Mouse (Mus musculus) spleen, adult 12 weeks (tissue): ENCODE measurements around the gene Tmem129.

ENCODE experiments used
- DNase-seq: peaks from one replicate; pipeline ENCODE4 v3.0.0; 2022; ENCODE audit warnings: low spot score

Tmem129 gene

DNA sequence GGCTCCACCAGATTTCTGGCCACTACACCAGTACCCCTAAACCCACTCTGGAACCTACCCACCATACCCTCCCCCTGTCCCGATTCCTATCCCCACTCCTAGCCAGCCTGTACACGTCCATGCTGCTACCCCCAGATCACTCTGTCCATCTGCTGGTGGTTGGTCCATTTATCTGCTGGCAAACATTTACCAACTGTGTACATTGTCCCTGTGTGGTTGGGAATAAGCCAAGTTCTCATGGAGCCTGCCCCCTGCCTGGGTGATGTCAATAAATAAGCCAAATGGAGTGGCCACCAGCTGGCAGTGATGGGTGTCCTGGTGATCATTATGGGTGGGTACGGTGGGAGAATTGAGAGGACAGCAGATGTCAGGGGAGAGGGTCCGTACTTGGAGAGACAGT lies 28.9 kb upstream of the Tmem129 start:
- DNase-seq: no peak

DNA sequence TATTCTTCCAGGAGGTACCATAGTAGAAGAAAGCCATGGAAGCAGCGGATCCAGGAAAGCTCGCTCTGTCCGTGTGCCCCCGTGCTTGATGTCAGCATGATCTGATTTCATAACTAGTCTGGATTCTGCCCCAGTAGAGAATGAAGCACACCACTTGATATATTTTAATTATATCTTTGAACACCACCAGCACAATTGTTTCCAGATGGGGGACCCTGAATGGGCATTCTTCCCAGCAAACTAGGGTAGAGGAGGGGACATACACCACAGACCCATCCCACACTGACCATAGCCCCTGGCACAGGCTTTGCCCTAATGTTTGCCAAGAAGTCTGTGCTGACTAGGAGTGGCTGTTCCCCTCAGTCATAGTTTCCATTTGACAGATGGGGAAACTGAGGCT lies 26.7 kb upstream of the Tmem129 start:
- DNase-seq: no peak

DNA sequence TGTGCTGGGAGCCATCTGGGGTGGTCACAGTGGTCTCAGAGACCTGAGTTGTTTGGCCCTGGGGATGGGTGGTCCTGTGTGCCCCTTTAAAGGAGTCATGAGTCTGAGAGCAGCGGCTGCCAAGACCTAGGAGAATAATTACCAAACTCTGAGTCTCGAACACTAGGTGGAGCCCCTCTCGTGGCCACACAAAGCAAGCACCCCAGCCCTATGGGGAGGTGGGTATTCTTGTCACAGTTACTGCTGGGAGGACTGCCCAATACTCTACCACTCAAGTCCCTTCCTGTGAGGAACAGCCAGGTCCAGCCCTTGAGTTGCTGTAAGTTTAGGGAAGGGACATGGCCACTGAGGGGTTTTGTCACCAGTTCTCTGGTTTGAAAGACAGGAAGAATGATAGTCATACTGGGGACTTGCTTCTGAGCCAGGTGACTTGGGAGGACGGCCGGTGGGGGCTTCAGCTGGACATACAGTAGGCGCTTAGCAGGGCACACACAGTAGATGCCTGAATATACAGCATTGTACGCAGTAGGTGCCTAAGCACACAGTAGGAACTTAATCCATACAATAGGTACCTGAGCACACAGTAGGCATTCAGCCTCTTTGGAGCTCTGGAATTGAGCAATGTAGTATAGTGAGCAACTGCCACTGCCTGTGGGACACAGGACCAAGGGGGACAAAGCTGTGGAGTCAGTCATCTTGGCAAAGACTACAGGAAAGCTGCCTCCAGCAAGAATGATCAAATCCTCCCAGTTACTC lies 25.9 kb upstream of the Tmem129 start:
- no peak for DNase-seq

DNA sequence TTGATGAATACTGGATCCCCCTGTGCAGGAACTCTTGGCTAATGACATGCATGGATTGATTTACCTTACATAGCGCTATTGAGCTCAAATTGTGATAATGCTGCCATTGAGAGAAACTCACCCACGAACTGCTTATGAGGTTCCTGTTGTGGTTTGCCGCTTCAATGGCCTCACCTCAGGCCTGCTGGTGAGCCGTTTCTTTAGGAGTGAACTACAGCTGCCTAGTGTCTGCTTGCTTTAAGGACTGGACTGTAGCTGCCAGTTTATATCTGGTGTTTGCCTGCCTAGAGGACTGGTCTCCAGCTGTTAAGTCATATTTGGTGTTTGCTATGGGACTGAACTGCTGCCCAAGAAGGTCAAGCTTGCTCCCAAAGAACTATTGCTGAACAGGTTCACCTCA lies 24.7 kb upstream of the Tmem129 start:
- no peak for DNase-seq

DNA sequence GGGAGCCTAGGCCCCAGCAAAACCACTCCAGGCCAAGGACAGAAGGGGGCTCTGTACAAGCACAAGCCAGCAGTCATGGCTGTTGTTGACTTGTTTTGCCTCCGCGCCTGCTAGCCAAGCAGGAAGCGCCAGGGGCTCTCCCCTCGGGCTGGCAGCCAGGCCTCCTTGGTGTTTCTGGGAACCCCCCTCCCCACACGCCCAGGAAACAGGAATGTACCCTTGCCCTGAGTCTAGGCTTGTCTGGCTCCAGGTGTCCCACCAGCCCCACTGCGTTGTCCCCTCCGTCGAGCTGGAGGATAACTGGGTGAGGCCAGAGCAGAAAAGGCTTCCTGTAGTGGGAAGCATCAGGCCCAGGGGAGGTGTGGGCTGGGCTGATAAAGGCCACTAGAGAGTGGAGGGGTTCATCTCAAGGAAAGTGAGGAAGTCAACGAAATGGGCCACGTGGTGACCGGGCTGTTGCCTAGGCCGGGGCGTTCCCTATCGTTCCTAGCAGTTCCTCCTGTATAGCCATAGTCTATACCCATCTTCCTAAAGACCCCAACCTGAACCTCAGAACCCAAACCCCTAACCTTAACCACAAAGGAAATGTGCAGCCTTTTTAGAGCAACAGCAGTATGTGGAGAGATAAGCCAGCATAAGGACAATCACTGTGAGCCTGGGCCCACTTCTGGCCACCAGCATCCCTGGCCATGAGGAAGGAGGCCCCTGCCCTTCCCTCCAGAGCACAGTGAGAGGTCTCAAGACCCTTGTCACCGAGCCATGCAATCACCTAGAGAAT lies 23.6 kb upstream of the Tmem129 start:
- no peak for DNase-seq

DNA sequence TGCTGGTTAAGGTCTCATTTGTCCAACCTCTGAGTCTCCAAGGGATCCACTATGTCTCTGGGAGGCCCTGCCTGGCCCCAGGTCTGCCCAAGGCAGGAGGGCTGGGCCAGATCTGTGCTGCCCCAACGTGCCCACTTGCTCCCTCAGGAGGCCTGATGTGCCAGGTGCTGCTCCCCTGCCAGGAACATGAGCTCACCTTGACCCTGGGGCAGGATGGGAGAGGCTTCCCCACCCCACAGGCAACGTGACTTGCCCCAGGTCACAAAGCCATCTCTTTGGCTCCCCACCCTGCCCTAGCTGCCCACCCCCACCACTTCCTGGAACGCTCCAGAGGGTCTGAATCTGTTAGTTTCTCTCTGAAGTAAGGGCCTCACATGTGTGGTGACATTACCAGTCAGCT lies 22.8 kb upstream of the Tmem129 start:
- DNase-seq: no peak

DNA sequence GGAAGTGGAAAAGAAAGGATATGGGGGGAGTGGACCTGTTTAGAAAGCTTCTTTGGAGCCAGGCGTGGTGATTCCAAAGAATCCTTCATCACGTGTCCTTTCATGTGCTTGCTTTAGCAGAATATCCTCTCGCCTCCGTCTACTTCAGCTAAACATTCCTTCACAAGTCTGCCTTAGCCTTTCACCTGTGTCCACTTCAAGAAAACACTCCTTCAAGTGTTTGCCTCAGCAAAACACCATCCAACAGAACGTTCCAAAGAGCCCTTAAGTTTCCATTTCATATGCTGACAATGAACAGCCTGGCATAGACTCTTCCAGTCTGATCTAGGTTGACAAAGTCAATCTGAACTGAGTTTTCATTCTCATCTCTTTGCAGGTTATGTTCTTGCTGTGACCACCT lies 20.0 kb upstream of the Tmem129 start:
- no peak for DNase-seq

DNA sequence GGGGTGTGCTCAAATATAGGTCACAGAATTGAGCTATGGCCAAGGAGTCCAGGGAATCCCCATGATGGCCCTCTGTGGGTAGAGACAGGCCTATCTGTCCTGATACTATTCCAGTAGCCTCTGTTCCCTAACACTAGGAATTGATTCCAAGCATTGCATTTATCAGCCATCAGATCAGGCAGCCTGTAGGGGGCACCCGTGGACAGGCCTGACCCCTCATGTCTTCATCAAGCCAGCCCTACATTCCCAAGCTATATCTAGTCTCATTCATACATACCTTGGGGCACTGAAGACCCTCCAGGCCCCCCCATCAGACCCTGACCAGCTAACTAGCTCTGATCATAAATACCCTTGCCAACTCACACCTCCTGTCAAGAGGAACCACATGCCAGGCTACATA lies 17.7 kb upstream of the Tmem129 start:
- no peak for DNase-seq

DNA sequence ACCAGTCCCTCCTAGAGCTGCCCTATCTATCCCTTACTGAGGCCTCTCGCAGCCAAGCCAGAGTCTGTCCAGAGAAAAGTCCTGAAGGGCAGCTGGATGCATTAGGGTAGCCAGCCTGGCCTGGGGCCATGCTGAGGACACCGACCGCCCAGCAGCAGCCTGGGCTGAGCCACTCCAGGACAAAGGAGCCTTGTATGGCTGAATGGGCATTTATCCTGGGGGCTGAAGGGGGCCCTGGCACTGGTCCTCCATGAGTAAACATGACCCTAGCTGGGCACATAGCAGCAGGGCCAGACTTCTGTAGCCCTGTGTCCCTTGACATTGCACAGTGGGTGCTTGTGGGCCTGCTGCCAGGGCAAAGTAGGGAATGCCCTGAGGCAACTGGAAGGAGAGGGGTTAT lies 16.2 kb upstream of the Tmem129 start:
- no peak for DNase-seq

DNA sequence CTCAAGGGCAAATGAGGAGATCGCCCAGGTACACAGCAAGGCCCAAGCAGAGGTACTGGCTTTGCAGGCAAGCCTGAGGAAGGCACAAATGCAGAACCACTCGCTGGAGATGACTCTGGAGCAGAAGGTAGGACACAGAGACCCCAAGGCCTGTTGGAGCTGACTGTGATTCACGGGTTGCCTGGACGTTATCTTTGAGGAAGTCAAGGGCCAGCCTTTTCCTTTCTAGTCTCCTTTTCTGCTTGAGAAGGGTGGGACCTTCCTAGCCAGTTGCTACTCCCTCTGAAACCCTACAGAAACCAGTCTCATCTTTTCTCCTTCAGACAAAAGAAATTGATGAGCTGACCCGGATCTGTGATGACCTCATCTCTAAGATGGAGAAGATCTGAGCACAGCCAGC lies 13.4 kb upstream of the Tmem129 start:
- no peak for DNase-seq

DNA sequence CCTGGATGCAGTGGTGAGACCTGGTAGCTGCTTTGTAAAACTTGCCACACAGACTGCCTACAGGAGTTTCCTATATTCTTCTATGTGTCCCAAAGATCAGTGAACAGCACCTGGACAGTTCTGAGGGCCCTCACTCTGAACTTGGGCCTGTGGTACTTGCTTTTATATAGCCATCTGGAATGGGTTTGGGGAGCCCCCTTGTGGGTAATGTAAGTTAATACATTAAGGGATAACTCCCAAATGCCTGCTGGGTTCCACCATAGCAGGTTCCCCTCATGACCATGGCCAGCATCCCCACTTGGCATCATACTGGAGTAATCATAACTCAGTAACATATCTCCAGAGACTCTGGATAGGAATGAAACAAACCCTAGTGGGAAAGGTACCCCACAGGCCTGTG lies 10.0 kb upstream of the Tmem129 start:
- DNase-seq: no peak

DNA sequence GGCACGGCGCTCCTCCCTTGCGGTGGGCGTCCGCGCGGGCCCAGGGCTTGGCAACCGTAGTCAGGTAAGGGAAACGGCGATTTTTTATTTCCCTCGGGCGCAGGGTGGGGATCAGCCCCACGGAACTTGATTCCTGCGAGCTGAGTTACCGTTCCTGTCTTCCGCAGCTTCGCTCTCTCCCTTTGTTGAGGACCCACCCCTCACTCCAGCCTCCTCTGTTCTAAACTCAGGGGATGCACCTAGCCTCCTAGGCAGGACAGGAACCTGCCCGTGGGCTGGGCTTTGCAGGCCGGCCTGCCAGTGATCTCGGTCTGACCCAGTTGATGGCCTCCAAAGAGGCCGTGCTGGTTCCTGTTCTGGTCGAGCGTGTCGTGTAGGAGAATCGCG lies 441 bp upstream of the Tmem129 start:
- DNase-seq: no peak

DNA sequence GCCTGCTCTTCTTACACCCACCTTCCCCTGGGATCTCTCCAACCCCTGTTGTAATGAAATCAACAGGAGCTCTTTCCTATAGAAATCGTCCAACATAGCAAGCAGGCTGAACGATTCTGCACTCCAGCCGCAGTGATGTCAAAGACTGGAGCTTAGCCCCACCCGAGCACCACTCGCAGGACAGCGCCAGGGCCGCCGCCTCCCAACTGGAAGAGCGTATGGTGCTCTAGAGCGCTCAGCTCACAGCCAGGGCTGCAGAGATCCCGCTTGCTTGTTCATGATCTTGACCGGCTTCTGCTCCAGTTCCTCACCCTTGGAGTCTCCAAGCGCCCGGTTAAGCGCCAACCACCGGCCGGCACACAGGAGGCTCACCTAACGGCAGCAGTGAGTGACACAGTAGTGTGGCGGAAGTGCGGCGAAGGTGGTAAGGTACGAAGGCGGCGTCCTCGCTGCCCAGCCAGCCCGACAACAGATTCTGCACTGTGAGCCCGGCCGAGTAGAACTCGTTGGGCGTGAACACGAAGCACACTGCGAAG lies 897 bp downstream of the Tmem129 start:
- no peak for DNase-seq

DNA sequence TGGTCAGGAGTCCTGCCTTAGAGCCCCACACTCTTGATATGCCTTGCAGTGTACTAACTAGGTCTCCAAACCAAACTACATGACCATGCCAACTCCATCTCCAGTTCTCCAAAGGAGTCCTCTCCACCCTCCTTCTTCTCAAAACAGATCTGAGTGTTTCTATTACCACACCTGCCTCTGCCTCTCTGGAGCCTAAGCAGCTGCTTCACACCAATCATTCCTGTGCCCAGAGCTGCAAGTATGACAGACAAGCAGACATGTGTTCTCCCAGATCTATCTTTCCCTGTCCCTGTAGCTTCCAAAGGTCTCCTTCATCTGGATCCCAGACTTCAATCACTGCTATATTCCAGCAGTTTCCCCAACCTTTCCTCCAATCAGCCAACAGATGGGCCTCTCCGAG lies 1.5 kb downstream of the Tmem129 start:
- no peak for DNase-seq

DNA sequence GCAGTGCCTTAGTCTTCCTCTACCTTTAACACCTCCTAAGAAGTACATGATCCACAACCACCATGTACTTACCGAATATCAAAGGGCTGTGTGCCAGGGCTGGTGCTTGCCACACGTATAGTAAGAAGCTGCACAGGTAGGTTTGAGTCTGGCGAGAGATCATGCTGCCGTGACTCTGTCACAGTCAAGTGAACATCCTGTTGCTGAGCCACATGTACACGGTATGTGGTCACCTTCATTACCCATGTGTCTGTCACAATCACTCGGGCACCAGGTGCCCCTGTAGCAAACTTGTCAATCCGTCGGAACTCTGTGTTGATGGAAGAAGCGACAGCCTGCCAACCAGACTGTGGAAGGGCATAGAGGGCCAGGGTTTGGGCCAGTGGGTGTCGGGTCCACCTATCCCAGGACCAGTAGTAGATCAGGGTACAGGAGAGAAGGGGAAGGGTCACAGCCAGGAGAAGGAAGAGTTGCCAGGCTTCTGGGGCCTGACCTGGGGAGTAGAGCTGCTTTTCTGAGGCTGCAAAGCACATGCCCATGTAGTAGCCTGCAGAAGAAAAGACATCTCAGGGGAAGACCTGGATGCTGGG lies 2.9 kb downstream of the Tmem129 start:
- DNase-seq: no peak

DNA sequence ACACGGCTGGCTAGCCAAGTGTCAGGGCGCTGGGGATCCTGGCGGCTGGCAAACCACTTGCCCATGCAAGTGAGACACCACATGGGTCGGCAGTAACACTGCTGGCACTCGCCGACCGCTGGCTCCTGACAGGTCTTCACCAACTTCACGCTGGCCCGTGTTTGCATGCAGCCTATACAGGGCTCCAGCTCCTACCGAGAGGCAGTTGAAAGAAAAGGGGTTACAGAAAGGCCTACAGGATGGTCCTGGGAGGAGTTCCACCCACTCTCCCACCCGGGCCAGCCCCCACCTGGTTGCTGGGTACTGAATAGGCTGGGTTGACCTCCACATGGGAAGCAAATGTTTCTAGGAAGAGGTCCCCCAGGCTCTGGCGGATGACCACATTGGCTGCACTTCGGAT lies 3.8 kb downstream of the Tmem129 start:
- DNase-seq: no peak

DNA sequence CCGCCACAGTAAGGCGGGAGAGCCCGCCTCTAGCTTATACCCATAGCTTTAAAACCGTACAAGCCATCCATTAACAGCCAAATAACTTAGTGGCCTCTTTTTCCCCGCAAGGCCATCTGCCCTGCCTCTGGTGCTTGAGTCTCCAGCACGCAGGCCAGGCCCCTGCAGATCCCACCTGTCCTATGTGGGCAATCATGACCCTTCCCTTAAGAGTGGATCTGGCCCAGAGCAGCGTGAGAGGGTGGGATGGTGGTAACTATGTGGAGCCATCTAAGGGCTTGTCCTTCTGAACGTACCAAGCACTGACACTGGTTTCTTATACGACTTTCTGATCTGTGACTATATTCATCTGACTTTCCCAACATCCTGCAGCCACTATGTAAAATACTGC lies 5.4 kb downstream of the Tmem129 start:
- DNase-seq: no peak

DNA sequence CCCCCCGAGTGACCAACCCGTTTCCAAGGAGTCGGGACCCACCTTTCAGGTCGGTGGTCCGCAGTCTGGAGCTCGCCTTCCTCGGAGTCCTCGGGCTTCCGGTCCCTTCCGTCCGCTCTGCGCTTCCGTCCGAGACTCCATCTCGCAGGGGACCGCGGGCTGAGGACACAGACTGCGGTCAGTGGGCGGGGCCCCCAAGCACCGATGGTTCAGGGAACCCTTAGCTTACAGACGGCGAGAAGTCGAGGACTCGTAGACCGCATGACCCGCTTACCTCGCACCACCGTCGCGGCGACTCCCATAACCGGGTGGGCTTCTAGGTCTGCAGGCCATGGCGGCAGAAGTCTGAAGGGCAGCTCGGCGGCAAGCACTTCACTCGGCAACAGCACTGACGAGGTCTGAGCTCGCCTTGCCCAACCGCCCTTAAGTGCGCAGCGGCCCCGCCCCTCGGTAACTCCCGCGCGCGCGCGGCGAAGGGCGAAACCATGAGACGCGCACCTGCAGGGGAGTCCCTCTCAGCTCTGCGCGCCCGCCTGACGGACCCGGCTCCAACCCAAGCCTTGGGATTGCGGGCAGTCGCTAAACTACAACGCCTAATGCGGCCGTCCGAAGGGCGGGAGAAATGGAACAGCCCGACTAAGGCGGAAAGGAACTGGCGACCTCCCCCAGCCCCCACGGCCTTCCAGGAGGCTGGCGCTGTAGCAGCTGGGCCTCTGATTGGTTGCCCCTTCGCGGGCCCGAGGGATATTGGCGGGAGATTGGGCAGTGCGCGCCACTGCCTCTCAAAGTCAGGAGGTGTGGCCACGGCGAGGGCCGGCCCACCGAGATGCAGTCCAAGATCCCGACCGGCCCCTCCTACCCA lies 6.1 kb downstream of the Tmem129 start, which contains the start of gene Slbp:
Gene Slbp (minus strand): TSS at position 654 of the 862 bp plus-strand sequence.
- DNase-seq: peak; percentile 95

DNA sequence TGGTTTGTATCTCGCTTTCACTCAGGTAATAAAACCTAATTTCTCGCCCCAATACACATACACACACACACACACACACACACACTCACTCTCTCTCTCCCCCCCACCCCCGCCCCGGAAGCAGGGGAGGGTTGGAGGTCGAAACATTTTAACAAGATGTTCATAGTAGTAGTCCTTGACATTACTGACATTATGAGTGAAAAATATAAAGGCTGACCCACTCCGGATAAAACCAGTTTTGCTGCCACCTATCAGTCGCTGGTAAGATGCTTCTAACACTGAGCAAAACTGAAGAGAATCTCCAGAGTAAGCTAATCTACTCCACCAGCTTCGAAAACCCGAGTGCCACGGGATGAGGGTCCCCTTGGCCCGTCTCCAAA lies 6.7 kb downstream of the Tmem129 start:
- DNase-seq: no peak

DNA sequence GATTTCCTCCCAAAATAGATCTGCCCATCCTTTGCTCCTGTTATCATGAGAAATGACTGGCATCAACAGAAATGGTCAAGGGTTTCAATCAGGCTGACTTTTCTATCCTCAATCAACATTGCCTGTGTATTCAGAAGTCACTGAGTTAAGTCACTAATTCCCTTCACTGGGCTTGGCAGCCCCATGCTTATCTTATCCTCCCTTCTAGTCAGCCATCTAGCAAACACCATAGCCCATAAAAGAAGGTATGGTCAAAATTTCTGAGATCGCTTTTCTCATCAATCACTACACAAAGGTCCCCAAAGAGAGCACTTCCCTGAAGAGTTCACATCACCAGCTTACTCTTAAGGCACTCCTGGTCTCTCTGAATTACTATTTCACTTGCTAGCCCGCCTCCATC lies 7.2 kb downstream of the Tmem129 start:
- DNase-seq: no peak

DNA sequence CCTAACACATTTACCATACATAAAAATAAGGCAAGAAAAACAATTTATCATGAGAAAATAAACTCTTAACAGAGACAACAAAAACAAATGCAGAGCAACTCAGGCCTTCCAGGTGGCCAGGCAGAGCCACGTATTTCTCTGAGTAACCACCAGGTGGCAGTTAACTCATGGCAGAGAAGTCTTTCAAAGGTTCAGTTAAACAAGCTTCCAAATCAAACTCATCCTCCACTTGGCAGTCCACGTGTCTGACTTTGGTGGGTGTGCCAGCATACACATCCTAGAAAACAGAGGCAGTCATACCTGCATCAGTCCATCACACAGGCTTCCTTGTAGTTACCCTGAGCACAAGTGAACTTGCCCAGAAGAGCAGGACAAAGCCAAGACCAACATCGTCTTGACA lies 17.6 kb downstream of the Tmem129 start:
- DNase-seq: peak; percentile 26

DNA sequence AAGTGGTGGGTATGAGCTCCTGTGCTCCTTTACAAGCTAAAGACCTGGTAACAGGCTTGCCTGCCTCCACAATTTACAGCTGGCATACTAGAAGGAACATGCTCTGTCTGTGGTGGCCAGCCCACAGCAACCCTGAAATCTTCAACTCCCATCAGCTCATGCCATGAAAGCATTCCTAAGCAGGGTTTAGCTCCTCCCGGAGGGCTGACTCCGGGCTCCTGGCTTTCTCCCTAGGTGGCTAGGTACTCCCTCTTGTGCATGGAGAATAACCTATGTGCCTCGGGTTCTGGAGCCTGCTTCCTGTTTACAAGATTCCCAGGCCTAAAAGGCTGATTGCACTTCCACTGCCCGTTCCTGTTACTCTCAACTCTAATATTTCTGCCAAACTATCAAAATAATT lies 19.4 kb downstream of the Tmem129 start:
- DNase-seq: no peak
